Mouse (Mus musculus): ENCODE measurements around the gene Gcgr. TPM values are rescaled to one million over a fixed set of nuclear protein-coding genes. Genes with fewer than 3 reads are reported as not detected.
"Not testable (repeated sequence)": the region's sequence is repeated elsewhere in the genome, so short reads cannot be mapped to it uniquely, and the experiment has no call there.

Gene Gcgr
- total RNA-seq, 1 experiment from 2014 or later, result 0.23 TPM

DNA sequence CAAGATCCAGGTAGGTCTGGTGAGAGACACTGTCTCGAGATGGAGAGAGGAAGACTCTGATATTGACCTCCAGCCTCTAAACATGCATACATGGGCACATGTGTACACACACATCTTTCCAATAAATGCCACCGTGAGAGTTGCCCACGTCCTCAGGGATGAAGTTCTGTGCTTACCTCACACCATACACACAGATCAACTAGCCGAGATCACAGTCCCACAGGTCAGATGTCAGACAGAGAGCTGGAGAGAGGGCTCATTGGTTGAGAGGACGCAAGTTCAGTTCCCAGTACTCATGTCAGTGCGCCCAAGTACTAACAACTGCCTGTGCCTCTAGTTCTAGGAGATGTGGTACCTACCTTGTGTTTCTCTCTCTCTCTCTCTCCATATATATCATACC, 29.5 kb upstream of the Gcgr start:
- no peak for ATAC-seq (ENCODE audit: extremely low read depth, insufficient number of reproducible peaks, low FRiP score, poor library complexity, severe bottlenecking)

DNA sequence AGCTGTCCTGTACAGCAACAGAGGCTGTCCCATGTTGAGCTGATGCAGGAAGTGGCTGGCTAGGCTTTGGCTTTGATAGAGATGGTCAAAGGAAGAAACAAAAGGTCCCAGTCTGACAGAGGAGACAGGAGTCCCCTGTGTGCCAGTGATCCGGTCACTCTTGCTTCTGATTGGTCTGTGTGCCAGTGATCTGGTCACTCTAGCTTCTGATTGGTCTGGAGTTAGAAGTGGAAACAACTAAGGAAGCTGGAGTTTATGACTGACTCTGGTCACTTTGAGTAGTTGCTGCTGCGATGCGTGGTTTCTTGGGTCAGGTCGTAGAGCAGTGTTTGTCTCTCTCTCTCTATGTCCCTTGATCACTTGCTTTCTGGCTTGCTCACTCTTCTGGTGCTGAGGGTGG, 28.8 kb upstream of the Gcgr start:
- no peak for ATAC-seq (ENCODE audit: extremely low read depth, insufficient number of reproducible peaks, low FRiP score, poor library complexity, severe bottlenecking)

DNA sequence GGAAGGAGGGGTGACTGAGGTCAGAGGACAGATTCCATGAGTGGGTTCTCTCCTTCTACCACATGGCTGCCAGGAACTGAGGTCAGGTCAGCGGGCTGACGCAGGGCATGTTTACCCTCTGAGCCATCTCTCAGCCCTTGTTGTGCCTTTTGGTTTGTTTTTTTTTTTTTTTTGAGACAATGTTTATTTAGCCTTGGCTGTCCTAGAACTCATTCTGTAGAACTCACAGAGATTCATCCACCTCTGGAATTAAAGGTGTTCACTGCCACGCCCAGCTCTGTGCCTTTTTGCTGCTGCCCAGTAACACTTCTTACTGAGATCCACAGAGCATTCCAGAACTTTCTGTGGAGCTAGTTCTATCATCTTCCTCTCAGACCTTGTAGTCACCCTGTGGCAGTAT, 24.8 kb upstream of the Gcgr start:
- ATAC-seq (ENCODE audit: extremely low read depth, insufficient number of reproducible peaks, low FRiP score, poor library complexity, severe bottlenecking), result no peak

DNA sequence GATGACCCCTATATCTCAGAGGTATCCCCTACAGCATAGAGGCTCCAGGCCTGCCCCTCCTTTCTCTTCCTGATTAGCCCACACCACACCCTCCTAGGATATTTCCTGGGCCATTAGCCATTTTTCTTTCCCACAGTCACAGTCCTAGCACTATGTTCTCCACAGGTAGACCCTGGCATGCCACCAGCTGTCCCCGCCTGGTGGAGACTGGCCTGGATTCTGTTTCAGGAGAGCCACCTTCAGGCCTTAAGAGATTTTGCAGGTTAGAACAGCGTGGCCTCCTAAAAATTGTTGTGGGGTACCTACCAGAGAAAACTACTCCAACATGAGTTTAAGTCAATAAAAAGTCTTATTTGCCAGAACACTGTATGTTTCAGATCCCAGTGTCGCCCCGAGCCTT, 23.6 kb upstream of the Gcgr start:
- no peak for ATAC-seq (ENCODE audit: extremely low read depth, insufficient number of reproducible peaks, low FRiP score, poor library complexity, severe bottlenecking)

DNA sequence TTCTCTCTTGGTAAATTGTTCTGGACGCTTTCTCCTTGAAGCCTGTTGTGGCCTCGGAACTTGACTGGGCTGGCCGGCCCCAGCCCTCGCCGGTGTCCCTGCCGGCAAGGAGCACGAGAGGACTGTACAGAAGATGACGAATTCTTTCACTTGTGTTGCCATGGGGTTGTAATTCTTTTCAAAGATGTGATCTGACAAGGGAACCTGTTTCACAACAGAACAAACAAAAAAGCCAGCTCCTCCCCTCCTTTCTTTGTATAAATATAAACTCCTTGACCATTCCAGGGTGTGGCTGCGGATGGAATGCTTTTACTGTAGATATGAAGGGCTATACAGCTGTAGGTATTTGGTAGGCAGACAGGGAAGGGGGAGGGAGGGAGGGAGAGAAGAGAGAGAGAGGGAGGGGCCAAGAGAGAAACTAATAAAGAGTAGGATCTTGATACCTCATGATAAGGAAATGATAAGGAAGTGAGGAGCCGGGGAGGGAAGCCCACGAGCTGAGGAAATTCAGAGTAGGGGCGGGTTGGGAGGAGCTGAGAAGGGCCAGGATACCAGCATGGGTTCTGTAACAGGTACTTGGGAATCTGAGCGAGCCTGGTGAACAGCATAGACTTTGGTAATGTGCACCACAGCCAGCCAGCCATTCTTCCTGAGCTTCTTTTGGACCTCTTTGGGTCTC, 22.7 kb upstream of the Gcgr start:
- ATAC-seq (ENCODE audit: extremely low read depth, insufficient number of reproducible peaks, low FRiP score, poor library complexity, severe bottlenecking), result no peak

DNA sequence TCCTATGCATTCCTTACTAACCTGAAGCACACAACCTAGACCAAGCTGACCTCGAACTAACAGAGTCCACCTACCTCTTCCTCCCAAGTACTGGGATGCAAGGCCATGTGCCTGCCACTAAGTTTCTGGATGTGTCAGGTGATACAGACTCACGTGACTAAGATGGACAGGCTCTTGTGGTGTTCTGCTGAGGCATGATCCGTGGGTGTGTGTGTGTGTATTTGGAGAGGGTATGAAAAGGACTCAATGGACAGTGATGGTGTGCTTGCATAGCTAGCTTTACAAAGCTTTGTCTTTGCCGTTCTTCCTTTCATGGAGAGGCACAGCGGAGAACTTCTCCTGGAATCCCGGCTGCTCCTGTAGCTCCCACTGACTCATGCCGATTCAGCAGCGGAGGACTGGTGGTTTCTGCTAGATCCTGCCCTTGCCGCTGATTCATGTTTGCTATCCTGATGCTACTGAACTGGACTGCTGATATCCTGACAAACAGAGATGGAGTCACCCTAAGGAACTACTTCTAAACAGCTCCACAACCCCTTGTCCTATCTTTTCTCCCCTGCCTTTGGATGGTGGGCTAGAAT, 22.1 kb upstream of the Gcgr start:
- ATAC-seq (ENCODE audit: extremely low read depth, insufficient number of reproducible peaks, low FRiP score, poor library complexity, severe bottlenecking), result no peak

DNA sequence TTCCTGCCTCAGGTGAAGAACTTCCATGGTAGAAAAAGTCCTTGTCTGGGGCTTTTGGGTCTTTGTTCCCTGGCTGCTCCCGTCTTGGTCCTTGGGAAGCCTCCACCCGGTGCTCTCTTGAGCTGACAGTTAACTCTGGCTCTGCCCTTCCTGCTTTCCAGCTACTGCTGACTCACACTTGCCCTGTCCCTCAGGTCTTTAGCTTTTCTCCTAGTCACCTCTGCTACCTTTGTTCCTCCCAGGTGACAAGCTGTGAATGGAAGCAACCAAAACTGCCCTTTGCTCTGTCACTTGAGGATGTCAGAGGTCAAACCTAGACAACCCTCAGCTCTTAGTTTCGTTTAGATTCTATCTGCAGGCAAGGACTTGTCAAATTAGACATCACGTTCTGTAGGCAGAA, 20.6 kb upstream of the Gcgr start:
- ATAC-seq (ENCODE audit: extremely low read depth, insufficient number of reproducible peaks, low FRiP score, poor library complexity, severe bottlenecking), result no peak

DNA sequence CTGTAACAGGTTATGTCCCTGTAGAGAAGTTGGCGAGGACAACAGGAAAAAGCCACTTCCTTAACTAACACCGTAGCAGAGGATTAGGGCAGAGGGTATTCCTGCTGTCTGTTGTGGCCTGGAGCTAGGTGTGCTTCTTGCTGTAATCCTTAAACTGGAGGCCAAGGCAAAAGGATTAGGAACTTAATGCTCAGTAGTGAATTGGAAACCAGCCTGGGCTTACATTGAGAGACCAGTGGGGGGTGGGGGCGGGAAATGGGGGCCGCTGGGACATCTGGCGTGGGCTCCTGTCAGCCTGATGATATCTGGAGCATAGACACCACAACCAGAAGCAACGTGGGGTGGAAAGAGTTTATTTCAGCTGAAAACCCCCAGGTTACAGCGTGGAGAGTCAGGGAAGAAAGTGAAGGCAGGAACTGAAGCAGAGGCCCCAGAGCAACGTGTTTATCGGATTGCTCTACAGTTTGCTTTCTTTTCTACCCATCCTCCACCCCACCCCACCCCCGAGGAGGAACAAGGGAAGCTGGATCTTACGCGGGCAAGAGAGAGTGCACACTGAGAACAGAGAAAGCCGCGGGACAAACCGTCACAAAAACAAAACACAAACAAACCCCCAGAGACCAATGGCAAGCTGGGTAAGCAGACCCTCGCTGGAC, 20.0 kb upstream of the Gcgr start:
- no peak for ATAC-seq (ENCODE audit: extremely low read depth, insufficient number of reproducible peaks, low FRiP score, poor library complexity, severe bottlenecking)

DNA sequence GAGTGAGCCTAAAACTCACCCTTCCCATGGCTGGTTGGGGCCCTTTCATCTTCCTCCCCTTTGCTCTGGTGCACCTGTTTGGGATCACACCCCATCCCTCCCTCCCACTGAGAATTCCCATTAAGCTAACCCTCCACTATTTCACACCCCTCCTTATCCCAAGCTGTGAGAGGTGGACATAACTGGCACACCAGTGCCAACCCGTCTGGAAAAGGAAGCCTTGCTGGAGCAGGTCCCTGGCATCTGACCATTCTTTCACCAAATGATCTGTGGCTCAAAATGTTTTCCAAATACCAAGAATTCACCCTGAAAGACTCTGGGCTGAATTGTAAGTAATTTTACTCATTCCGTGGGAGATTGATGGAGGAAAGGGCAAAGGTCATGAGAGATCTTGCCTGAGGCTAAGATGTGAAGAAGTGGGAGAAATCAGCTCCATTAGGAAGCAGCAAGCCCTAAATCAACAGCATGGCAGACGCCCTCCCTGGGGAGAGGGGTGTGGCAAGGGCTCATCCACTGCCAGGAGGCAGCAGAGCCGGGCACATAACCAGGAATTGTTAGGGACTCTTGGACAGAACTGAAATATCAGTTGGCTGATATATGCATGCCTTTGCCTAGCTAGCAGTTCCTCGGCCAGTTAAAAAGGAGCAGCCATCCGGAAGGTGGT, 17.6 kb upstream of the Gcgr start:
- no peak for ATAC-seq (ENCODE audit: extremely low read depth, insufficient number of reproducible peaks, low FRiP score, poor library complexity, severe bottlenecking)

DNA sequence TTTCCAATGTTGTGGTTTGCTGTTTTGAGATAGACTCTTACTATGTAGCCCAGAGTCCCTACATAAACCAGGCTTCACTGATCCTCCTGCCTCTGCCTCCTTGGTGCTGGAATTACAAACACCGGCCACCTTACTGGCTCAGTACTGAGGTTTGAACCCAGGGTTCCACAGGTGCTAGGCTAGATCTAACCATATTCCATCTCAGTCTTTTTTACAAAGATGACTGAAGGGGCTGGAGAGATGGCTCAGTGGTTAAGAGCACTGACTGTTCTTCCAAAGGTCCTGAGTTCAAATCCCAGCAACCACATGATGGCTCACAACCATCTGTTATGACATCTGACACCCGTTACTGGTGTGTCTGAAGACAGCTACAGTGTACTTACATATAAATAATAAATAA, 16.2 kb upstream of the Gcgr start:
- not testable (repeated sequence) for ATAC-seq (ENCODE audit: extremely low read depth, insufficient number of reproducible peaks, low FRiP score, poor library complexity, severe bottlenecking)

DNA sequence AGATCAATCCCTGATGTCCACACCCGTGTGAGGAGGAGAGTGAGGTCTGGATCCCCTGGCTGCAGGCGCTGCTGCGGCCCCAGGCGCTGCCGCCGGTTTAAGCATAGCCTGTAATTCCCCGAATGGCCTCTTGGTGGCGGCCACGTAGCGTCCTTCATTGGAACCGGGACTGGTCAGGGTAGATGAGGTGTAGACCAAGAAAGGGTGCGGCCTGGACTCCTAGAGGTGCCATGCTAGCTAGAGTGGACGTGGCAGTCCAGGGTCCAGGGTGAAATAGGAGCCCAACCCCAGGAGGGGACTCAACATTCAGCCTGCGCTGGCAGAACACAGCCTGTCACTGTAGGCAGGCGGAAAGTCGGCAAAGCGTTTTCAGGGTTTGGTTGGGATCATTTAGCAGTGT, 14.9 kb upstream of the Gcgr start:
- peak; percentile 84 for ATAC-seq (ENCODE audit: extremely low read depth, insufficient number of reproducible peaks, low FRiP score, poor library complexity, severe bottlenecking)

DNA sequence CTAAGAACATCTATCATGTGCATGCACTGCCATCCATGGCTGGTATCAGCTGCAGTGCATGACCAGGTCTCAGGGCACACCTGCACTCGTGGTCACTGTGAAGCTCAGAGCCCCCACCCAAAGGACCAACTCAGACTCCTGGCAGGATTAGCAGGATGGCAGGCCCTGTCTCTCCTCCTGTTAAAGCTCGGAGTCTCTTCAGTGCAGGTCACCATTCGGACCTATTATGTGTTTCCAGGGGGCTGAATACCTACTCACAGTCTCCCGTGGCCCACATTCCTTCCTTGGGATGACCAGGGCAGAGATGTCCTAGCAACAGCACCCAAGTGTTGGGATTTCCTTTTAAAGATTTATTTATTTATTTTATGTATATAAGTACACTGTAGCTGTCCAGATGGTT, 13.4 kb upstream of the Gcgr start:
- ATAC-seq (ENCODE audit: extremely low read depth, insufficient number of reproducible peaks, low FRiP score, poor library complexity, severe bottlenecking), result no peak

DNA sequence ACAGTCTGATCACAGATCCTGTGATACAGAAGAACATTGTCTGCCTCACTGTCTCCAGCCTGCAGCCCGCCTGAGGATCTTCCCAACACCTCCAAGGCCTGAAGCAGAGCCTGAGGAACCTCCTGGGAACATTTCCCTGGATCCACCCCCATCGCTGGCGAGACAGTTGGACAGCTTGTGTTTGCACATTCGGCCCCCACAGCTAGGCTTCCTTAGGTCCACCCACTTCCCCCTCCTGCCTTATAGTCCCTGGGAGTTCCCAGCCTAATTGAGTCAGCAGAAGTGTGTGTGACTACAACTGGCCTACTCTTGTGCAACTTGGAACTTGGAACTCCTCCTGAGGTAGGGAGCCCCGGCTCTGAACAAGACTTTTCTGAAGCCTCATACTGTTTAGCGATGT, 12.5 kb upstream of the Gcgr start:
- ATAC-seq (ENCODE audit: extremely low read depth, insufficient number of reproducible peaks, low FRiP score, poor library complexity, severe bottlenecking), result no peak; the same call in 1 of the 2 replicates

DNA sequence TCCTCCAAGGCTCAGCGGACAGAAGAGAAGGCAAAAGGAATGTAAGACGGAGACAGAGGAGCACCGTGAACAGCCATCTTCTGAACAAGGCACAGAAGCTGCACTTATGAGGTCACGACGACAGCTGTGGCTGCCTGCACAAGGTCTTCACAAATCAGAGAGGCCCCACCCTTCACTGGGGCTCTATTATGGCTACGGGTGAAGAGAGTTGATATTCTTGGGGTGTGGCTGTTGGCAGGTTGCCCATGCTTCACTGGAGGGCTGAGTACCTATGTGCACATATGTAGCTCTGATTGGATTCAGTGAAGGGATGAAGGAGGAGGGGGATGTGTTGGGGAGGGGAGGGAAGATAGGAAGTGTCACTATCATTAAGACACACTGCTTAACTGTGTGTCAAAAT, 11.9 kb upstream of the Gcgr start:
- ATAC-seq (ENCODE audit: extremely low read depth, insufficient number of reproducible peaks, low FRiP score, poor library complexity, severe bottlenecking), result no peak

DNA sequence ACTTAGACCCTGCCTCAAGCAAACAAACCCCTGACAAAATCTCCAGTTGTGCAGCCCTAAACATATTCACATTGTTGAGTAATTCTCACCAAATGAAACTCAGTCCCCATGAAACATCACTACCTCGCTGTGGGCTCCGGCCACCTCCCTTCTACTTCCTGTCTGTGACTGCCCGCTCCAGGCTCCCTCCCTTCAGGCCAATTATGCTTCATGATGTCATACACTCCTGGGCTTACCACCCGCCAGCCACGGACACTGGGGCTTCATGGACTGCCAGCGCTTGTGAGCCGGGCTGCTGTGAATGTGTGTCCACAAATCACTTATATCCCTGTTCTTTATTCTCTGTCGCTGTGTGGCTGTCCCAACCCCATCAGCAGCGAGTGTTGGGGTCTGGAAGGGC, 10.8 kb upstream of the Gcgr start:
- ATAC-seq (ENCODE audit: extremely low read depth, insufficient number of reproducible peaks, low FRiP score, poor library complexity, severe bottlenecking), result no peak

DNA sequence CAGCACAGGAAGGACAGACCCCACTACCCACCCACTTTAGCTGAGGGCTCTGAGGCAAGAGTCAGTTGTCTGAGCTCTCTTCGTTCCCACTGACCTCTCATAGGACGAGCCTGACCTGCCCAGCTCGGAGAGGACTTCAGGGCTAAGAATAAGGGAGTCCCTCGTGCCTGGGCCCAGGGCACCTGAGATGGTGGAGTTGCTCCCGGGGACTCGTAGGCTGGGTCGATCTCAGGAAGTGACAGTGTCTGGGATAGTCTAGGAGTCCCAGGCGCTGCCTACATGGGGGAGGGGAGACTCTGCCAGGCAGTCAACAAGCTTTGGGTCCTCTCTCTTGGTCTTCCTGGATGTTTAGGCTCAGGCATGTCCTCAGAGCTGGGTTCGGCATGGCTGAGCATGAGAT, 10.0 kb upstream of the Gcgr start:
- no peak for ATAC-seq (ENCODE audit: extremely low read depth, insufficient number of reproducible peaks, low FRiP score, poor library complexity, severe bottlenecking)

DNA sequence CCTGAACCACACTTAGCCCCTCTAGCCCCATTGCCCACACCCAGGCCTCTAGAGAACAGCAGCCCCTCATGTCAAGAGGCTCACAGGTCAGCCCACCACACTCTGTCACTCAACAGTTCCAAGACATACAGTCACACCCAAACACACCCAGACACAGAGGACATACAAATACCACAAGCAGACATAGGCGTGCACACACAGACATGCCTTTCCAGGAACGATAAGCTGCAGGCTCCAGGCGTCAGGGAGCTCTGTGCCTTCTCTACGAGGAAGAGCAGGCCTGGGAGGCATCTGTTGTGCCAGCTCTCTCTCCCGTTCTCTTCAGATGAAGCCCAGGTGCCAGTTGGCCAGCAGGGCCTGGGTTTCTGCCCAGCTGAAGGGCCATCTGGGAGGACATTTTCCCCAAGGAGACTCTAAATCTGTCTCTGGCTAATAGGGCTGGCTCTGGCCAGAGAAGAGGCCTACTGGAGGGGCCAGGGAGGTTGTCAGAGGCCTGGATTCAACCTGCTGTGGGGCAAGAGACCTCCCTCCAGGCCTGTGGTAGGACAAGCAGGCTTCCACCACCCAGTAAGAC, 9.4 kb upstream of the Gcgr start:
- ATAC-seq (ENCODE audit: extremely low read depth, insufficient number of reproducible peaks, low FRiP score, poor library complexity, severe bottlenecking), result no peak

DNA sequence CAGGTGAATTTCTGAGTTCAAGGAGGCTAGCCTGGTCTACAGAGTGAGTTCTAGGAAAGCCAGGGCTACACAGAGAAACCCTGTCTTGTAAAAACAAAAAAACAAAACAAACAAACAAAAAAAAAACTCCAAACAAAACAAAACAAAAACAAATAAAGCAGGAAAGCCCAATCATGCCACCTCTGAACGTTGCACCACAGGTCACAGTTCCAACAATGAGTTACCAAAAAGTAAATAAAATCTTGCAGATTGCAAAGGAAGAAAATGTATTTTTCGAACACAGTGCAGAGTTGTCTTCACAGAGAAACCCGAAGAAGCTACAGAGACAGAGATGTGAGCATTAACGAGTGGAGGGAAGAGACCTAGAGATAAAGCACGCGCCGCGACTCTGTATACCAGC, 7.9 kb upstream of the Gcgr start:
- no peak for ATAC-seq (ENCODE audit: extremely low read depth, insufficient number of reproducible peaks, low FRiP score, poor library complexity, severe bottlenecking)

DNA sequence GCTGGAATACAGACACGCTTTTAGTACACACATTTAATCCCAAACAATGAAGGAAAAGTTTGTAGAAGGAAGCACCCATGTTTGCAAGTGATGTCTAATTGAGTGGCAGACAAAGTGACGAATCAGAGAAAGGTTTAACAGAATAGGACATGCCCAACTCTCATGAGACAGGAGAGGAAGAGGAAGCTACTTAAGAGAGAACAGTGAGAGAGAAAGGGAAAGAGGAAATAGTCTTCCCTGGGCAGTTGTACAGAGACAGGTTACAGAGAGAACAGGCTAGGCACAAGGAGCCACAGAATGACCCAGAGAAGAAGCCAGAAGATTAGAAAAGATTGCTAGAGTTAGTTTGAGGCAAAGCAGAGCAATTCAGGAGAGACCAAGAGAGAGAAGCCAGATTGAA, 4.5 kb upstream of the Gcgr start:
- ATAC-seq (ENCODE audit: extremely low read depth, insufficient number of reproducible peaks, low FRiP score, poor library complexity, severe bottlenecking), result peak; percentile 65; the same call in 1 of the 2 replicates

Measured in neutrophil, adult 5-6 weeks (primary cell).